Mouse (Mus musculus): ENCODE results near the gene Gm49354. TPM values are rescaled to one million over a fixed set of nuclear protein-coding genes. Genes with fewer than 3 reads are reported as not detected.

Gm49354 gene
- polyA plus RNA-seq, 1 experiment from 2014 or later: not detected

DNA sequence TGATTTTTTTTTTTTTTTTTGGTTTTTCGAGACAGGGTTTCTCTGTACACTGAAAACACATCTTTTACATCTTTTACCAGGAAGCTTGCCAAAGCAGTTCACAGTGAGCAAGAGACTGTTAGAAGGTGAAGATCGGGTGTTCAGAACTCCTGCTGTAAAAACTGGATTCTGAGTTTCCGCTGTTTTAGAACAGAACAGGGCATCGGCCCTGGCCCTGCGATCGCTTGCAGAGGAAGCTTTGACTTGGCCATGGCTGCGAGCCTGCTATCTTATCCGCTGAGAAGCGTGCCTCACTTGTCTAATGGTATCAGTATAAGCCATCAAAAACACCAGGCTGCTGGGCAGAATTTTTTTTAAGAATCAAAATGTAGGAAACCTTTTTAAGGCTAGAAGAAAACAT lies 11.2 kb downstream of the Gm49354 start:
- peaks cover 38% of the 10 kb centered on the region for H3K4me1 ChIP-seq (replicated peaks; ENCODE audit: control insufficient read depth, insufficient read depth, low read length)

GRCm38 (mm10) chr13:59770164-59770562 lies 11.9 kb downstream of the Gm49354 start:
- Histone ChIP-seq H3K27ac (ENCODE audit: low read length) (peak overlapping the region; percentile 99), H3K9me3 (ENCODE audit: control insufficient read depth, low read length) (no peaks in the 10 kb centered on the region), H3K9ac (ENCODE audit: low read length) (peak overlapping the region; percentile 80), H3K4me3 (ENCODE audit: low read length) (peak overlapping the region; percentile 88), H3K36me3 (ENCODE audit: control insufficient read depth, insufficient read depth, low read length) (peaks cover 5% of the 10 kb centered on the region; the same call in 1 of the 2 replicates), H3K4me1 (replicated peaks; ENCODE audit: control insufficient read depth, insufficient read depth, low read length) (peaks cover 41% of the 10 kb centered on the region), H3K4me2 (ENCODE audit: low read depth, low read length) (peak overlapping the region; percentile 82), H3K27me3 (ENCODE audit: control insufficient read depth, insufficient read depth, low read depth, low read length) (no peaks in the 10 kb centered on the region)
- peak; percentile 73 for ATAC-seq (ENCODE audit: low read depth)
- WGBS: under 1% methylated on average over 28 of the region's 28 CpGs

More for the DNA sequence above, 11.2 kb downstream of the Gm49354 start:
- peak overlapping the region; percentile 88; the same call in 1 of the 2 replicates for H3K4me3 ChIP-seq (ENCODE audit: low read length)
- H3K27ac ChIP-seq (ENCODE audit: low read length): peak overlapping the region; percentile 99
- peaks cover 5% of the 10 kb centered on the region; the same call in 1 of the 2 replicates for H3K36me3 ChIP-seq (ENCODE audit: control insufficient read depth, insufficient read depth, low read length)
- ATAC-seq (ENCODE audit: low read depth): no peak
- no peaks in the 10 kb centered on the region for H3K9me3 ChIP-seq (ENCODE audit: control insufficient read depth, low read length)
- H3K4me2 ChIP-seq (ENCODE audit: low read depth, low read length): peak overlapping the region; percentile 82
- H3K27me3 ChIP-seq (ENCODE audit: control insufficient read depth, insufficient read depth, low read depth, low read length): no peaks in the 10 kb centered on the region
- 27% methylated on average over 9 of the region's 9 CpGs for WGBS
- peak overlapping the region; percentile 12; the same call in 1 of the 2 replicates for H3K9ac ChIP-seq (ENCODE audit: low read length)

- under 1% methylated on average over 88 of the region's 91 CpGs for WGBS
- Histone ChIP-seq H3K9me3 (ENCODE audit: control insufficient read depth, low read length) (no peaks in the 10 kb centered on the region), H3K9ac (ENCODE audit: low read length) (peak within 1 kb of the TSS; percentile 91), H3K27me3 (ENCODE audit: control insufficient read depth, insufficient read depth, low read depth, low read length) (no peaks in the 10 kb centered on the region), H3K4me1 (replicated peaks; ENCODE audit: control insufficient read depth, insufficient read depth, low read length) (peaks cover 41% of the 10 kb centered on the region), H3K4me2 (ENCODE audit: low read depth, low read length) (peak within 1 kb of the TSS; percentile 82), H3K4me3 (ENCODE audit: low read length) (peak within 1 kb of the TSS; percentile 88), H3K36me3 (ENCODE audit: control insufficient read depth, insufficient read depth, low read length) (peaks cover 5% of the 10 kb centered on the region; the same call in 1 of the 2 replicates), H3K27ac (ENCODE audit: low read length) (peak within 1 kb of the TSS; percentile 99)
- peak; percentile 95 for ATAC-seq (ENCODE audit: low read depth)
These were observed 12.5 kb downstream of the Gm49354 start, which contains the start of gene Isca1 for GRCm38 (mm10) chr13:59769296-59770163. Gene Isca1 (minus strand): TSS chr13:59769810.

DNA sequence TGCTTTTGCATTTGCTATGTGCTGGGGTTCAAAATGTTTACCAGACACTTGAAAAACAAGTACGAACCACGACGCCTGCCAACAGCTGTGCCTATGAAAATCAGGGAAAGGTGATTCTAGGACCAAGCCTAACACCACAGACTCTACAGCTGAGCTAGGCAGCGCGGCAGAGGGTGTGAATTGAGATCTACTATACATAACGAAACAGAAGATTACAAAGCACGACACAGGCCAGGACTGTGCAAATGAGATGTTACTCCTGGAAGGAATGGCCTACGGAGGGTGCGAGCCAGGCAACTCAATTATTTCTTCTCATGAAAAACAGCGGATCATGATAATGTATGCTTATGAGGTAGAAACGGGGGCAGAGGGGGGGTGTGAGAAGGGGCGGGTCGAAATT lies 13.5 kb downstream of the Gm49354 start:
- Histone ChIP-seq H3K9ac (ENCODE audit: low read length) (peak overlapping the region; percentile 91), H3K36me3 (ENCODE audit: control insufficient read depth, insufficient read depth, low read length) (0 out of 2 replicates have a peak, but pooled peaks cover 2% of the 10 kb centered on the region), H3K27me3 (ENCODE audit: control insufficient read depth, insufficient read depth, low read depth, low read length) (no peaks in the 10 kb centered on the region), H3K9me3 (ENCODE audit: control insufficient read depth, low read length) (no peaks in the 10 kb centered on the region), H3K27ac (ENCODE audit: low read length) (peak overlapping the region; percentile 88; the same call in 1 of the 2 replicates), H3K4me1 (replicated peaks; ENCODE audit: control insufficient read depth, insufficient read depth, low read length) (peaks cover 41% of the 10 kb centered on the region), H3K4me2 (ENCODE audit: low read depth, low read length) (peak overlapping the region; percentile 78), H3K4me3 (ENCODE audit: low read length) (peak overlapping the region; percentile 88)
- WGBS: 18% methylated on average over 13 of the region's 13 CpGs
- ATAC-seq (ENCODE audit: low read depth): no peak

DNA sequence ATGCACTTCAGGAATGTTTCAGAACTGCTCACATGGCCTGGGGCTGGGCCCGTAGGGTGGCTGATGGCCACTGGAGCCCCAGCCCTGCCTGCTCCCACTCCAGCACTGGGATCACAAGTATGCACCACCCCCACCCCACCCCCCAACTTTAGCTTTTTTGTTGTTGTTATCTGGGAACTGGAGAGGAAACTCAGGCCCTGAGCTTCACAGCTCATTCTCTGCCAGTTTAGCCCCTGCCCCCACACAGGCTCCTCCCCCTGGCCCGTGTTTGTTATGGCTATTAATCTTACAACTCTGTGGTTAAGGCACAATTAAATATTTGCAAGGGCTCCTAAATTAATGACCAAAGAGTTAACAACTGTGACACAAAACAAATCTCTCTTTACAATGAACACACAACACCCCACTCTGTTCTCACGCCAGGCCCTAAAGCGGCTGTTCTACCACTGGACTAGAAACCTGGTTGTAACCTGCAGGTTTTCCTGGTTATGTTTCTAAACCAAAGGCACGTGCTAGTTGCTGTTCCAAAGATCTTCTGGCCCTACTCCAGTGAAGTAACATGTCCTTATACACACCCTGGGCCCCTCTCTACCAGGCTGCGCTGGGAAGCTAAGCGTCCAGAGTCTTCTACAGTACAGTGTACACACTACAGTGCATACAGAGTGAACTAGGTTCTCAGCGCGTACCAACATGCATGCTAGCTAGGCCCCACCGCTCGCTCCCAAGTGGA lies 15.1 kb downstream of the Gm49354 start:
- peak overlapping the region; percentile 88 for H3K4me3 ChIP-seq (ENCODE audit: low read length)
- H3K27ac ChIP-seq (ENCODE audit: low read length): peak overlapping the region; percentile 77
- H3K9ac ChIP-seq (ENCODE audit: low read length): peak overlapping the region; percentile 30
- ATAC-seq (ENCODE audit: low read depth): no peak
- H3K4me1 ChIP-seq (replicated peaks; ENCODE audit: control insufficient read depth, insufficient read depth, low read length): peaks cover 41% of the 10 kb centered on the region
- H3K27me3 ChIP-seq (ENCODE audit: control insufficient read depth, insufficient read depth, low read depth, low read length): no peaks in the 10 kb centered on the region
- H3K9me3 ChIP-seq (ENCODE audit: control insufficient read depth, low read length): no peaks in the 10 kb centered on the region
- peak overlapping the region; percentile 78 for H3K4me2 ChIP-seq (ENCODE audit: low read depth, low read length)
- WGBS: 49% methylated on average over 11 of the region's 11 CpGs
- H3K36me3 ChIP-seq (ENCODE audit: control insufficient read depth, insufficient read depth, low read length): 0 out of 2 replicates have a peak, but pooled peaks cover 5% of the 10 kb centered on the region

GRCm38 (mm10) chr13:59762791-59763190 lies 19.3 kb downstream of the Gm49354 start:
- no peak overlapping the region for H3K27ac ChIP-seq (ENCODE audit: low read length)
- no peak for ATAC-seq (ENCODE audit: low read depth)
- no peaks in the 10 kb centered on the region for H3K27me3 ChIP-seq (ENCODE audit: control insufficient read depth, insufficient read depth, low read depth, low read length)
- H3K9ac ChIP-seq (ENCODE audit: low read length): no peak overlapping the region
- H3K4me3 ChIP-seq (ENCODE audit: low read length): no peak overlapping the region
- peaks cover 21% of the 10 kb centered on the region for H3K4me1 ChIP-seq (replicated peaks; ENCODE audit: control insufficient read depth, insufficient read depth, low read length)
- no peak overlapping the region for H3K4me2 ChIP-seq (ENCODE audit: low read depth, low read length)
- WGBS: 82% methylated on average over 7 of the region's 7 CpGs
- H3K9me3 ChIP-seq (ENCODE audit: control insufficient read depth, low read length): no peaks in the 10 kb centered on the region
- peaks cover 26% of the 10 kb centered on the region for H3K36me3 ChIP-seq (ENCODE audit: control insufficient read depth, insufficient read depth, low read length)

- Histone ChIP-seq H3K9me3 (ENCODE audit: control insufficient read depth, low read length) (no peaks in the 10 kb centered on the region), H3K4me2 (ENCODE audit: low read depth, low read length) (no peak overlapping the region), H3K4me3 (ENCODE audit: low read length) (no peak overlapping the region), H3K4me1 (replicated peaks; ENCODE audit: control insufficient read depth, insufficient read depth, low read length) (no peaks in the 10 kb centered on the region), H3K36me3 (ENCODE audit: control insufficient read depth, insufficient read depth, low read length) (peaks cover 30% of the 10 kb centered on the region), H3K27me3 (ENCODE audit: control insufficient read depth, insufficient read depth, low read depth, low read length) (no peaks in the 10 kb centered on the region), H3K27ac (ENCODE audit: low read length) (no peak overlapping the region), H3K9ac (ENCODE audit: low read length) (no peak overlapping the region)
- 73% methylated on average over 7 of the region's 7 CpGs for WGBS
- peak; percentile 58 for ATAC-seq (ENCODE audit: low read depth)
These were observed 25.1 kb downstream of the Gm49354 start for GRCm38 (mm10) chr13:59756906-59757305.

GRCm38 (mm10) chr13:59750310-59750709 lies 31.7 kb downstream of the Gm49354 start:
- Histone ChIP-seq H3K27me3 (ENCODE audit: control insufficient read depth, insufficient read depth, low read depth, low read length) (no peaks in the 10 kb centered on the region), H3K27ac (ENCODE audit: low read length) (no peak overlapping the region), H3K4me3 (ENCODE audit: low read length) (no peak overlapping the region), H3K4me2 (ENCODE audit: low read depth, low read length) (no peak overlapping the region), H3K4me1 (replicated peaks; ENCODE audit: control insufficient read depth, insufficient read depth, low read length) (no peaks in the 10 kb centered on the region), H3K36me3 (ENCODE audit: control insufficient read depth, insufficient read depth, low read length) (no peaks in the 10 kb centered on the region; the same call in 1 of the 2 replicates), H3K9ac (ENCODE audit: low read length) (no peak overlapping the region), H3K9me3 (ENCODE audit: control insufficient read depth, low read length) (no peaks in the 10 kb centered on the region)
- no peak for ATAC-seq (ENCODE audit: low read depth)
- WGBS: 72% methylated on average over 12 of the region's 12 CpGs

DNA sequence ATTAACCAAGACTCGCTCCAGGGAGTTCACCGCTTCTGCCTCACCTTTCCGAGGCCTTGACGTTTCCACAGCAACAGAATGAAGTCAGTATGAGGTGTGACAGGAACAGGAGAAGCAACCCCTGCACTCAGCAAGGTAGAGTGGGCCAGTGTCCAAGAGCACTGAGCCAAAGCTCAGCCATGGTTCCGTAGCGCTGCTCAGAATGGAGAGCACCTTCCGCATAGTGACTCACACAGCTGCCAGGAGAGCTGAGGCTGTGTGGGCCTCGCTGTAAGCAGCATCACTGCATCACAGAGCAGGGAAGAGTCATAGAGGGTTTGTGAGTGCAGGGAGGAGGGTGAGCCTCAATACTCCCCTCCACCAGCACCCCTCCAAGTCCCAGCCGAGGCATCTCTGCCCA lies 35.3 kb downstream of the Gm49354 start, which contains the start of gene 1700014D04Rik:
1700014D04Rik (minus strand) TSS at position 42 of the 400 bp plus-strand sequence.
- no peak within 1 kb of the TSS for H3K27ac ChIP-seq (ENCODE audit: low read length)
- no peak for ATAC-seq (ENCODE audit: low read depth)
- no peaks in the 10 kb centered on the region for H3K36me3 ChIP-seq (ENCODE audit: control insufficient read depth, insufficient read depth, low read length)
- H3K9me3 ChIP-seq (ENCODE audit: control insufficient read depth, low read length): no peaks in the 10 kb centered on the region
- no peak within 1 kb of the TSS for H3K4me3 ChIP-seq (ENCODE audit: low read length)
- H3K9ac ChIP-seq (ENCODE audit: low read length): no peak within 1 kb of the TSS
- no peak within 1 kb of the TSS for H3K4me2 ChIP-seq (ENCODE audit: low read depth, low read length)
- no peaks in the 10 kb centered on the region for H3K27me3 ChIP-seq (ENCODE audit: control insufficient read depth, insufficient read depth, low read depth, low read length)
- H3K4me1 ChIP-seq (replicated peaks; ENCODE audit: control insufficient read depth, insufficient read depth, low read length): no peaks in the 10 kb centered on the region
- 79% methylated on average over 9 of the region's 9 CpGs for WGBS

All from lung, embryonic 16.5 days (tissue).